In genomic region chrX:7947108-7947899, GRCm38 (mm10) we compare ENCODE assay signal across 8 mouse cellular contexts. TPM values are rescaled to one million over a fixed set of nuclear protein-coding genes. Genes with fewer than 3 reads are reported as not detected.
DNase-seq lines count a peak whose midpoint lies in the region; ATAC-seq and TF ChIP-seq lines count a peak whose summit lies in the region.

Hdac6 (minus strand) TSS chrX:7947889.

- no peak for TF ChIP-seq RAD21 in MEL (IDR thresholded peaks at IDR 0.05; ENCODE audit: low read depth, low read length)

- H3K27ac ChIP-seq in MEL (ENCODE audit: control insufficient read depth, low read depth, low read length), result peak within 1 kb of the TSS; percentile 13; the same call in 1 of the 2 replicates
- peak within 1 kb of the TSS; percentile 67; the same call in 1 of the 2 replicates for H3K27ac ChIP-seq in embryonic facial prominence, embryonic 14.5 days (replicated peaks; ENCODE audit: low read depth, low read length)
- peak within 1 kb of the TSS; percentile 86 for H3K27ac ChIP-seq in hindbrain, embryonic 10.5 days
- peak within 1 kb of the TSS; percentile 71 for H3K27ac ChIP-seq in midbrain, postnatal 0 days (ENCODE audit: low read depth, low read length)

- H3K79me2 ChIP-seq in MEL (ENCODE audit: control insufficient read depth, insufficient read depth, low read length, poor library complexity), result no peaks in the 10 kb centered on the region

- peak within 1 kb of the TSS; percentile 73 for H3K9ac ChIP-seq in MEL (ENCODE audit: control insufficient read depth, low read depth, low read length, poor library complexity, severe bottlenecking)
- peak within 1 kb of the TSS; percentile 64 for H3K9ac ChIP-seq in embryonic facial prominence, embryonic 14.5 days (ENCODE audit: low read depth, low read length)
- peak within 1 kb of the TSS; percentile 54 for H3K9ac ChIP-seq in midbrain, postnatal 0 days (replicated peaks; ENCODE audit: low read length, poor library complexity, severe bottlenecking)

- no peak for TF ChIP-seq EP300 in MEL (IDR thresholded peaks at IDR 0.05; ENCODE audit: low read depth in 1 of 2, low read length in 2 of 2)

- 24% methylated on average over 31 of the region's 37 CpGs for WGBS in embryonic facial prominence, embryonic 14.5 days
- 15% methylated on average over 37 of the region's 37 CpGs for WGBS in hindbrain, embryonic 10.5 days
- WGBS in midbrain, postnatal 0 days, result 22% methylated on average over 36 of the region's 37 CpGs

- TF ChIP-seq CTCF in MEL (IDR thresholded peaks at IDR 0.05 in 2 of 3, conservative IDR thresholded peaks at IDR 0.05 in 1 of 3; ENCODE audit: control insufficient read depth in 1 of 3, insufficient read depth in 1 of 3, low read depth in 2 of 3, low read length in 3 of 3, poor library complexity in 1 of 3, severe bottlenecking in 1 of 3), result no peak
- no peak for TF ChIP-seq CTCF in midbrain, postnatal 0 days (IDR thresholded peaks at IDR 0.05)

- no peak for ATAC-seq in erythroblast, adult 5-6 weeks (replicated peaks; ENCODE audit: low FRiP score, poor library complexity, severe bottlenecking)
- ATAC-seq in embryonic facial prominence, embryonic 14.5 days (ENCODE audit: low read depth), result peak; percentile 23
- peak; percentile 35; the same call in 1 of the 2 replicates for ATAC-seq in midbrain, postnatal 0 days (ENCODE audit: low FRiP score)

- H3K4me2 ChIP-seq in embryonic facial prominence, embryonic 14.5 days (ENCODE audit: low read depth, low read length), result peak within 1 kb of the TSS; percentile 56
- H3K4me2 ChIP-seq in midbrain, postnatal 0 days (ENCODE audit: low read depth, low read length, poor library complexity, severe bottlenecking), result peak within 1 kb of the TSS; percentile 54

- peaks cover 9% of the 10 kb centered on the region for H3K9me3 ChIP-seq in erythroblast, embryonic 14.5 days (ENCODE audit: control insufficient read depth, low read length)
- no peaks in the 10 kb centered on the region for H3K9me3 ChIP-seq in MEL (replicated peaks; ENCODE audit: insufficient read depth, low read length)
- no peaks in the 10 kb centered on the region for H3K9me3 ChIP-seq in embryonic facial prominence, embryonic 14.5 days (ENCODE audit: control insufficient read depth, low read length)
- H3K9me3 ChIP-seq in hindbrain, embryonic 10.5 days, result peaks cover 9% of the 10 kb centered on the region; the same call in 1 of the 2 replicates
- H3K9me3 ChIP-seq in midbrain, postnatal 0 days (ENCODE audit: low read length), result no peaks in the 10 kb centered on the region

- H3K36me3 ChIP-seq in erythroblast, embryonic 14.5 days (ENCODE audit: control insufficient read depth), result no peaks in the 10 kb centered on the region; the same call in 1 of the 2 replicates
- H3K36me3 ChIP-seq in MEL (ENCODE audit: control insufficient read depth in 1 of 2, insufficient read depth in 2 of 2, low read length in 2 of 2), result peaks cover 0 to 4% of the 10 kb centered on the region in 2 experiments; a peak in 1 of 4 replicates
- H3K36me3 ChIP-seq in embryonic facial prominence, embryonic 14.5 days (ENCODE audit: control insufficient read depth, insufficient read depth, low read length), result peaks cover 9% of the 10 kb centered on the region; the same call in 1 of the 2 replicates
- peaks cover 8% of the 10 kb centered on the region; the same call in 1 of the 2 replicates for H3K36me3 ChIP-seq in hindbrain, embryonic 10.5 days
- 0 out of 2 replicates have a peak, but pooled peaks cover 2% of the 10 kb centered on the region for H3K36me3 ChIP-seq in midbrain, postnatal 0 days (ENCODE audit: insufficient read depth, low read length)

- no peaks in the 10 kb centered on the region for H3K27me3 ChIP-seq in erythroblast, embryonic 14.5 days (ENCODE audit: control insufficient read depth)
- H3K27me3 ChIP-seq in MEL (ENCODE audit: control insufficient read depth in 1 of 2, insufficient read depth in 2 of 2, low read length in 2 of 2), result no peaks in the 10 kb centered on the region
- H3K27me3 ChIP-seq in embryonic facial prominence, embryonic 14.5 days (replicated peaks; ENCODE audit: control insufficient read depth, insufficient read depth, low read length), result no peaks in the 10 kb centered on the region
- no peaks in the 10 kb centered on the region for H3K27me3 ChIP-seq in hindbrain, embryonic 10.5 days (ENCODE audit: insufficient read depth, poor library complexity, severe bottlenecking)
- no peaks in the 10 kb centered on the region for H3K27me3 ChIP-seq in midbrain, postnatal 0 days (ENCODE audit: insufficient read depth, low read length)

- TF ChIP-seq POLR2A in MEL (IDR thresholded peaks at IDR 0.05; ENCODE audit: control insufficient read depth in 1 of 2, insufficient read depth in 1 of 2, low read depth in 1 of 2, low read length in 2 of 2, poor library complexity in 1 of 2), result peak; percentile 39 to 52; a peak in 2 of 4 replicates

- peaks cover 16% of the 10 kb centered on the region for H3K4me1 ChIP-seq in erythroblast, embryonic 14.5 days (ENCODE audit: control insufficient read depth)
- H3K4me1 ChIP-seq in MEL (ENCODE audit: control insufficient read depth in 1 of 2, insufficient read depth in 2 of 2, low read length in 2 of 2), result peaks cover 3 to 8% of the 10 kb centered on the region in 2 experiments; a peak in 3 of 4 replicates
- no peaks in the 10 kb centered on the region for H3K4me1 ChIP-seq in embryonic facial prominence, embryonic 14.5 days (ENCODE audit: control insufficient read depth, insufficient read depth, low read length)
- peaks cover 7% of the 10 kb centered on the region for H3K4me1 ChIP-seq in hindbrain, embryonic 10.5 days (replicated peaks)
- H3K4me1 ChIP-seq in midbrain, postnatal 0 days (ENCODE audit: insufficient read depth, low read length), result no peaks in the 10 kb centered on the region

- no peak for DNase-seq in MEL (ENCODE audit: low read depth, low spot score)
- DNase-seq in embryonic facial prominence, embryonic 14.5 days (ENCODE audit: low spot score), result no peak
- DNase-seq in hindbrain, embryonic 10.5 days (ENCODE audit: low spot score), result peak; percentile 22
- DNase-seq in layer of hippocampus, postnatal 25 days (ENCODE audit: extremely low spot score in 1 of 2, low spot score in 1 of 2), result no peak
- DNase-seq in midbrain, postnatal 0 days (ENCODE audit: low spot score), result peak; percentile 1
- no peak for DNase-seq in spleen, postnatal 4 days (ENCODE audit: low spot score in 2 of 2)

- peak within 1 kb of the TSS; percentile 74 for H3K4me3 ChIP-seq in erythroblast, embryonic 14.5 days (replicated peaks)
- H3K4me3 ChIP-seq in MEL (ENCODE audit: control insufficient read depth in 1 of 2, insufficient read depth in 1 of 2, low read depth in 2 of 2, low read length in 2 of 2), result peak within 1 kb of the TSS; percentile 78 to 81
- peak within 1 kb of the TSS; percentile 49 for H3K4me3 ChIP-seq in embryonic facial prominence, embryonic 14.5 days (ENCODE audit: low read depth, low read length)
- H3K4me3 ChIP-seq in hindbrain, embryonic 10.5 days, result peak within 1 kb of the TSS; percentile 56
- peak within 1 kb of the TSS; percentile 43 for H3K4me3 ChIP-seq in midbrain, postnatal 0 days (ENCODE audit: low read depth, low read length)

TF ChIP-seq in MEL, 35 proteins besides CTCF, POLR2A, EP300 and RAD21:
- TF ChIP-seq MYC (IDR thresholded peaks at IDR 0.05; ENCODE audit: low read depth, low read length), result no peak
- peak; percentile 45 for TF ChIP-seq NELFE (IDR thresholded peaks at IDR 0.05; ENCODE audit: low read depth, low read length)
- TF ChIP-seq ZC3H11A (IDR thresholded peaks at IDR 0.05; ENCODE audit: low read depth, low read length), result 0 out of 2 replicates have a peak, but pooled peaks have one; percentile 4
- no peak for TF ChIP-seq E2F4 (IDR thresholded peaks at IDR 0.05; ENCODE audit: borderline replicate concordance, low read depth, low read length)
- no peak for TF ChIP-seq NRF1 (IDR thresholded peaks at IDR 0.05; ENCODE audit: insufficient read depth, low read depth, low read length, poor library complexity, severe bottlenecking)
- TF ChIP-seq ZNF384 (IDR thresholded peaks at IDR 0.05; ENCODE audit: low read depth, low read length), result no peak
- TF ChIP-seq SIN3A (IDR thresholded peaks at IDR 0.05; ENCODE audit: low read length), result peak; percentile 47
- no peak for TF ChIP-seq UBTF (IDR thresholded peaks at IDR 0.05; ENCODE audit: borderline replicate concordance, insufficient read depth, low read depth, low read length)

RNA-seq across cellular contexts. Expression of gene Hdac6, which starts in this region (rescaled TPM):
- 0.57 and 0.97 TPM in 2 replicates for polyA plus RNA-seq in erythroblast, embryonic 14.5 days (2012)
- 5.0 and 9.0 TPM in 2 replicates for total RNA-seq in erythroblast, adult 5-6 weeks (2015; ENCODE audit: low replicate concordance)
- 2.4 and 6.8 TPM in 2 replicates for total RNA-seq in erythroblast, adult 5-6 weeks (2017; ENCODE audit: low replicate concordance)
- total RNA-seq in MEL (2012; rRNA removed), result 6.3 and 7.8 TPM in 2 replicates
- 10 to 100 TPM in 1 of 2 experiments, not detected in 1; 19.7 TPM for polyA plus RNA-seq in MEL (2012; ENCODE audit: insufficient read depth in 1 of 2, insufficient read length in 2 of 2, low read depth in 1 of 2, low replicate concordance in 2 of 2, missing spikeins in 1 of 2)
- polyA plus RNA-seq in embryonic facial prominence, embryonic 14.5 days (2014; fragmentation: Nextera tagmentation; extraction: Ambion mirVana), result 24.0 and 27.7 TPM in 2 replicates
- 58.5 and 61.5 TPM in 2 replicates for polyA plus RNA-seq in hindbrain, embryonic 10.5 days (2016; fragmentation: Nextera tagmentation; extraction: Ambion mirVana)
- total RNA-seq in layer of hippocampus, postnatal 25 days (2021), result 10 to 100 TPM; 42.4 to 57.2 TPM
- 103 and 111 TPM in 2 replicates for total RNA-seq in midbrain, postnatal 0 days (2014; rRNA removed)
- 65.5 and 68.3 TPM in 2 replicates for polyA plus RNA-seq in midbrain, postnatal 0 days (2015; fragmentation: Nextera tagmentation; extraction: Ambion mirVana)

Comparison
In these comparisons a context has a peak if more than half of its experiments do, and no peak if none do; other contexts are left out.
1. DNase-seq: peak in hindbrain, embryonic 10.5 days (single experiment) and midbrain, postnatal 0 days (single experiment); none in MEL (single experiment), embryonic facial prominence, embryonic 14.5 days (single experiment), layer of hippocampus, postnatal 25 days (0 of 2) and spleen, postnatal 4 days (0 of 2).
2. H3K27ac ChIP-seq: peak in every context shown above with its lines; median percentile 86 in hindbrain, embryonic 10.5 days; 71 in midbrain, postnatal 0 days; 67 in embryonic facial prominence, embryonic 14.5 days; 13 in MEL.
3. Peak in every context shown above with its lines, with median percentiles within 50 percentile points of each other: H3K4me3 ChIP-seq and H3K9ac ChIP-seq.